Mouse (Mus musculus): Measurements from ENCODE around the gene Ercc1. TPM values are rescaled to one million over a fixed set of nuclear protein-coding genes. Genes with fewer than 3 reads are reported as not detected.

Ercc1 gene
- polyA plus RNA-seq, 1 experiment from 2014 or later: 108 TPM

GRCm38 (mm10) chr7:19302264-19303045, 42.1 kb upstream of the Ercc1 start:
- H3K4me1 ChIP-seq (replicated peaks; ENCODE audit: control insufficient read depth, insufficient read depth, low read length): peaks cover 4% of the 10 kb centered on the region; the same call in 1 of the 2 replicates
- no peak overlapping the region for H3K4me3 ChIP-seq (ENCODE audit: low read depth, low read length)
- H3K27ac ChIP-seq (ENCODE audit: low read depth, low read length): no peak overlapping the region
- WGBS: 53% methylated on average over 13 of the region's 13 CpGs
- H3K27me3 ChIP-seq (ENCODE audit: control insufficient read depth, insufficient read depth, low read length): peaks cover 56% of the 10 kb centered on the region
- DNase-seq (ENCODE audit: low spot score) (no peak), ATAC-seq (ENCODE audit: low FRiP score) (no peak)
- no peaks in the 10 kb centered on the region for H3K36me3 ChIP-seq (ENCODE audit: control insufficient read depth, insufficient read depth, low read length)
- no peaks in the 10 kb centered on the region for H3K9me3 ChIP-seq (ENCODE audit: control insufficient read depth, low read length)
- 0 out of 2 replicates have a peak overlapping the region, but pooled peaks have one; percentile 17 for H3K4me2 ChIP-seq (replicated peaks; ENCODE audit: low read depth, low read length)
- no peak overlapping the region for H3K9ac ChIP-seq (ENCODE audit: low read depth, low read length)

GRCm38 (mm10) chr7:19303046-19303305, 41.6 kb upstream of the Ercc1 start:
- H3K27ac ChIP-seq (ENCODE audit: low read depth, low read length): no peak overlapping the region
- ATAC-seq (ENCODE audit: low FRiP score): no peak
- H3K4me1 ChIP-seq (replicated peaks; ENCODE audit: control insufficient read depth, insufficient read depth, low read length): peaks cover 4% of the 10 kb centered on the region; the same call in 1 of the 2 replicates
- H3K36me3 ChIP-seq (ENCODE audit: control insufficient read depth, insufficient read depth, low read length): no peaks in the 10 kb centered on the region
- peaks cover 56% of the 10 kb centered on the region for H3K27me3 ChIP-seq (ENCODE audit: control insufficient read depth, insufficient read depth, low read length)
- H3K9me3 ChIP-seq (ENCODE audit: control insufficient read depth, low read length): no peaks in the 10 kb centered on the region
- no peak overlapping the region for H3K4me3 ChIP-seq (ENCODE audit: low read depth, low read length)
- 73% methylated on average over 12 of the region's 12 CpGs for WGBS
- H3K9ac ChIP-seq (ENCODE audit: low read depth, low read length): no peak overlapping the region
- no peak for DNase-seq (ENCODE audit: low spot score)
- no peak overlapping the region for H3K4me2 ChIP-seq (replicated peaks; ENCODE audit: low read depth, low read length)

GRCm38 (mm10) chr7:19303770-19304169, 40.8 kb upstream of the Ercc1 start:
- H3K4me1 ChIP-seq (replicated peaks; ENCODE audit: control insufficient read depth, insufficient read depth, low read length): peaks cover 4% of the 10 kb centered on the region; the same call in 1 of the 2 replicates
- H3K9ac ChIP-seq (ENCODE audit: low read depth, low read length): no peak overlapping the region
- no peaks in the 10 kb centered on the region for H3K9me3 ChIP-seq (ENCODE audit: control insufficient read depth, low read length)
- H3K36me3 ChIP-seq (ENCODE audit: control insufficient read depth, insufficient read depth, low read length): no peaks in the 10 kb centered on the region
- H3K4me3 ChIP-seq (ENCODE audit: low read depth, low read length): peak overlapping the region; percentile 1; the same call in 1 of the 2 replicates
- no peak for ATAC-seq (ENCODE audit: low FRiP score)
- H3K27ac ChIP-seq (ENCODE audit: low read depth, low read length): no peak overlapping the region
- peaks cover 56% of the 10 kb centered on the region for H3K27me3 ChIP-seq (ENCODE audit: control insufficient read depth, insufficient read depth, low read length)
- no peak overlapping the region; the same call in 1 of the 2 replicates for H3K4me2 ChIP-seq (replicated peaks; ENCODE audit: low read depth, low read length)
- WGBS: 3% methylated on average over 16 of the region's 16 CpGs
- DNase-seq (ENCODE audit: low spot score): peak; percentile 93

- Histone ChIP-seq H3K9ac (ENCODE audit: low read depth, low read length) (peak overlapping the region; percentile 4; the same call in 1 of the 2 replicates), H3K4me2 (replicated peaks; ENCODE audit: low read depth, low read length) (peak overlapping the region; percentile 27), H3K4me1 (replicated peaks; ENCODE audit: control insufficient read depth, insufficient read depth, low read length) (peaks cover 7% of the 10 kb centered on the region; the same call in 1 of the 2 replicates), H3K27ac (ENCODE audit: low read depth, low read length) (no peak overlapping the region), H3K9me3 (ENCODE audit: control insufficient read depth, low read length) (no peaks in the 10 kb centered on the region), H3K36me3 (ENCODE audit: control insufficient read depth, insufficient read depth, low read length) (no peaks in the 10 kb centered on the region), H3K27me3 (ENCODE audit: control insufficient read depth, insufficient read depth, low read length) (peaks cover 61% of the 10 kb centered on the region), H3K4me3 (ENCODE audit: low read depth, low read length) (peak overlapping the region; percentile 21; the same call in 1 of the 2 replicates)
- ATAC-seq (ENCODE audit: low FRiP score) (no peak), DNase-seq (ENCODE audit: low spot score) (peak; percentile 38)
- WGBS: 1% methylated on average over 48 of the region's 48 CpGs
Measured at GRCm38 (mm10) chr7:19304501-19305412, 39.8 kb upstream of the Ercc1 start.

- DNase-seq (ENCODE audit: low spot score): no peak
- Histone ChIP-seq H3K4me2 (replicated peaks; ENCODE audit: low read depth, low read length) (no peak overlapping the region), H3K27ac (ENCODE audit: low read depth, low read length) (no peak overlapping the region), H3K4me3 (ENCODE audit: low read depth, low read length) (no peak overlapping the region), H3K36me3 (ENCODE audit: control insufficient read depth, insufficient read depth, low read length) (no peaks in the 10 kb centered on the region), H3K27me3 (ENCODE audit: control insufficient read depth, insufficient read depth, low read length) (peaks cover 61% of the 10 kb centered on the region), H3K9ac (ENCODE audit: low read depth, low read length) (no peak overlapping the region), H3K9me3 (ENCODE audit: control insufficient read depth, low read length) (no peaks in the 10 kb centered on the region), H3K4me1 (replicated peaks; ENCODE audit: control insufficient read depth, insufficient read depth, low read length) (peaks cover 7% of the 10 kb centered on the region; the same call in 1 of the 2 replicates)
- 15% methylated on average over 6 of the region's 6 CpGs for WGBS
- ATAC-seq (ENCODE audit: low FRiP score): no peak
Measured at GRCm38 (mm10) chr7:19305413-19305735, 39.2 kb upstream of the Ercc1 start.

- 51% methylated on average over 16 of the region's 16 CpGs for WGBS
- H3K27ac ChIP-seq (ENCODE audit: low read depth, low read length): no peak overlapping the region
- peaks cover 7% of the 10 kb centered on the region; the same call in 1 of the 2 replicates for H3K4me1 ChIP-seq (replicated peaks; ENCODE audit: control insufficient read depth, insufficient read depth, low read length)
Measured at GRCm38 (mm10) chr7:19305796-19306765, 38.5 kb upstream of the Ercc1 start.

GRCm38 (mm10) chr7:19306819-19307738, 37.5 kb upstream of the Ercc1 start:
- no peaks in the 10 kb centered on the region for H3K36me3 ChIP-seq (ENCODE audit: control insufficient read depth, insufficient read depth, low read length)
- no peak overlapping the region for H3K4me3 ChIP-seq (ENCODE audit: low read depth, low read length)
- H3K4me1 ChIP-seq (replicated peaks; ENCODE audit: control insufficient read depth, insufficient read depth, low read length): peaks cover 3% of the 10 kb centered on the region; the same call in 1 of the 2 replicates
- H3K9ac ChIP-seq (ENCODE audit: low read depth, low read length): no peak overlapping the region
- peaks cover 56% of the 10 kb centered on the region for H3K27me3 ChIP-seq (ENCODE audit: control insufficient read depth, insufficient read depth, low read length)
- no peaks in the 10 kb centered on the region for H3K9me3 ChIP-seq (ENCODE audit: control insufficient read depth, low read length)
- H3K4me2 ChIP-seq (replicated peaks; ENCODE audit: low read depth, low read length): no peak overlapping the region
- ATAC-seq (ENCODE audit: low FRiP score) (no peak), DNase-seq (ENCODE audit: low spot score) (no peak)
- H3K27ac ChIP-seq (ENCODE audit: low read depth, low read length): no peak overlapping the region
- WGBS: 74% methylated on average over 25 of the region's 25 CpGs

More at GRCm38 (mm10) chr7:19305796-19306765, 38.5 kb upstream of the Ercc1 start:
- ATAC-seq (ENCODE audit: low FRiP score): no peak
- Histone ChIP-seq H3K27me3 (ENCODE audit: control insufficient read depth, insufficient read depth, low read length) (peaks cover 61% of the 10 kb centered on the region), H3K4me3 (ENCODE audit: low read depth, low read length) (no peak overlapping the region), H3K36me3 (ENCODE audit: control insufficient read depth, insufficient read depth, low read length) (no peaks in the 10 kb centered on the region), H3K9me3 (ENCODE audit: control insufficient read depth, low read length) (no peaks in the 10 kb centered on the region), H3K9ac (ENCODE audit: low read depth, low read length) (no peak overlapping the region), H3K4me2 (replicated peaks; ENCODE audit: low read depth, low read length) (no peak overlapping the region)
- no peak for DNase-seq (ENCODE audit: low spot score)
